Comparison of ENCODE assay signal across 8 mouse cellular contexts in genomic region chr15:89556401-89557178, GRCm38 (mm10). TPM values are rescaled to one million over a fixed set of nuclear protein-coding genes. Genes with fewer than 3 reads are reported as not detected.
DNase-seq lines count a peak whose midpoint lies in the region; ATAC-seq lines count a peak whose summit lies in the region.

No protein-coding gene starts in this region.

- intact Hi-C loops in heart, postnatal 10 days (cut with DNase I): no loop called here

- H3K9ac ChIP-seq in heart, embryonic 14.5 days (ENCODE audit: low read length): no peak overlapping the region; the same call in 1 of the 2 replicates
- H3K9ac ChIP-seq in forebrain, embryonic 14.5 days (ENCODE audit: low read length): no peak overlapping the region

- peaks cover 0 to 19% of the 10 kb centered on the region in 2 experiments; a peak in 3 of 4 replicates for H3K4me1 ChIP-seq in heart, embryonic 14.5 days (ENCODE audit: control insufficient read depth in 2 of 2, insufficient read depth in 2 of 2, low read length in 2 of 2)
- no peaks in the 10 kb centered on the region for H3K4me1 ChIP-seq in forebrain, embryonic 14.5 days (ENCODE audit: control insufficient read depth, insufficient read depth, low read length)
- H3K4me1 ChIP-seq in midbrain, embryonic 10.5 days: peaks cover 33% of the 10 kb centered on the region

- no peak for ATAC-seq in heart, embryonic 14.5 days (ENCODE audit: insufficient number of reproducible peaks, insufficient read depth, low FRiP score, low read depth)
- peak; percentile 76 for ATAC-seq in forebrain, embryonic 14.5 days
- ATAC-seq in activated CD4-positive, CD25-positive, alpha-beta regulatory T cell, adult 4 months: no peak

- H3K4me3 ChIP-seq in heart, embryonic 14.5 days (ENCODE audit: control insufficient read depth in 1 of 2, insufficient read depth in 1 of 2, low read depth in 1 of 2, low read length in 2 of 2): peak overlapping the region; percentile 8 to 22; a peak in 3 of 4 replicates
- 0 out of 2 replicates have a peak overlapping the region, but pooled peaks have one; percentile 1 for H3K4me3 ChIP-seq in forebrain, embryonic 14.5 days (ENCODE audit: low read depth, low read length)
- H3K4me3 ChIP-seq in midbrain, embryonic 10.5 days: peak overlapping the region; percentile 47

- H3K9me3 ChIP-seq in heart, embryonic 14.5 days (ENCODE audit: control insufficient read depth, low read length): no peaks in the 10 kb centered on the region
- no peaks in the 10 kb centered on the region for H3K9me3 ChIP-seq in forebrain, embryonic 14.5 days (replicated peaks; ENCODE audit: control insufficient read depth, low read length)
- H3K9me3 ChIP-seq in midbrain, embryonic 10.5 days (replicated peaks): no peaks in the 10 kb centered on the region

- DNase-seq in heart, postnatal 10 days: no peak
- peak; percentile 69 for DNase-seq in ZHBTc4 (ENCODE audit: low read depth, low spot score)
- DNase-seq in forebrain, embryonic 14.5 days (ENCODE audit: low spot score): peak; percentile 56
- peak; percentile 57 for DNase-seq in midbrain, embryonic 10.5 days (ENCODE audit: low spot score)
- DNase-seq in Muller cell, postnatal 12 days (ENCODE audit: inconsistent ontology term): no peak
- no peak for DNase-seq in adipocyte (ENCODE audit: low spot score)

- peak overlapping the region; percentile 57 for H3K4me2 ChIP-seq in heart, embryonic 14.5 days (ENCODE audit: low read length)
- peak overlapping the region; percentile 27 for H3K4me2 ChIP-seq in forebrain, embryonic 14.5 days (ENCODE audit: low read length)

- 19% methylated on average over 23 of the region's 23 CpGs for WGBS in heart, embryonic 14.5 days
- 19% methylated on average over 23 of the region's 23 CpGs for WGBS in forebrain, embryonic 14.5 days
- WGBS in midbrain, embryonic 10.5 days: 23% methylated on average over 23 of the region's 23 CpGs

- peaks cover 46% of the 10 kb centered on the region for H3K27me3 ChIP-seq in heart, embryonic 14.5 days (ENCODE audit: control insufficient read depth, insufficient read depth, low read length)
- peaks cover 29% of the 10 kb centered on the region for H3K27me3 ChIP-seq in forebrain, embryonic 14.5 days (replicated peaks; ENCODE audit: control insufficient read depth, insufficient read depth, low read length)
- peaks cover 50% of the 10 kb centered on the region for H3K27me3 ChIP-seq in midbrain, embryonic 10.5 days (ENCODE audit: low read depth, poor library complexity, severe bottlenecking)

- H3K36me3 ChIP-seq in heart, embryonic 14.5 days (ENCODE audit: control insufficient read depth, insufficient read depth, low read length): peaks cover 4% of the 10 kb centered on the region; the same call in 1 of the 2 replicates
- H3K36me3 ChIP-seq in forebrain, embryonic 14.5 days (ENCODE audit: control insufficient read depth, insufficient read depth, low read length): peaks cover 9% of the 10 kb centered on the region; the same call in 1 of the 2 replicates
- H3K36me3 ChIP-seq in midbrain, embryonic 10.5 days: 0 out of 2 replicates have a peak, but pooled peaks cover 7% of the 10 kb centered on the region

- H3K27ac ChIP-seq in heart, embryonic 14.5 days (replicated peaks in 1 of 2; ENCODE audit: control insufficient read depth in 1 of 2, insufficient read depth in 1 of 2, low read depth in 2 of 2, low read length in 2 of 2): no peak overlapping the region
- H3K27ac ChIP-seq in forebrain, embryonic 14.5 days (ENCODE audit: low read depth, low read length): no peak overlapping the region
- no peak overlapping the region for H3K27ac ChIP-seq in midbrain, embryonic 10.5 days (replicated peaks)

RNA-seq across cellular contexts. Expression of gene Acr, which starts 11.5 kb away (rescaled TPM):
- polyA plus RNA-seq in heart, embryonic 14.5 days (2014; fragmentation: Nextera tagmentation; extraction: Ambion mirVana): 0.39 and 0.49 TPM in 2 replicates
- 1 to 10 TPM in 1 of 2 experiments, under 1 TPM in 1; 0.55 to 1.5 TPM for total RNA-seq in heart, postnatal 10 days (2021)
- polyA plus RNA-seq in forebrain, embryonic 14.5 days (2014; fragmentation: Nextera tagmentation; extraction: Ambion mirVana): 0.63 and 1.2 TPM in 2 replicates
- polyA plus RNA-seq in midbrain, embryonic 10.5 days (2016; fragmentation: Nextera tagmentation; extraction: Ambion mirVana): 0.10 and 0.47 TPM in 2 replicates
- not detected for polyA plus RNA-seq in activated CD4-positive, CD25-positive, alpha-beta regulatory T cell, adult 4 months (2017; shearing (Covaris generic))

RNA-seq across cellular contexts. Expression of gene Rabl2, which starts 35.1 kb away (rescaled TPM):
- polyA plus RNA-seq in heart, embryonic 14.5 days (2014; fragmentation: Nextera tagmentation; extraction: Ambion mirVana): 17.2 and 20.3 TPM in 2 replicates
- 1 to 10 TPM; 8.0 to 9.1 TPM for total RNA-seq in heart, postnatal 10 days (2021)
- 61.9 and 67.0 TPM in 2 replicates for polyA plus RNA-seq in forebrain, embryonic 14.5 days (2014; fragmentation: Nextera tagmentation; extraction: Ambion mirVana)
- polyA plus RNA-seq in midbrain, embryonic 10.5 days (2016; fragmentation: Nextera tagmentation; extraction: Ambion mirVana): 80.1 and 80.7 TPM in 2 replicates
- 1 to 10 TPM in 1 of 2 experiments, under 1 TPM in 1; 0.88 to 2.6 TPM for polyA plus RNA-seq in activated CD4-positive, CD25-positive, alpha-beta regulatory T cell, adult 4 months (2017; shearing (Covaris generic))

RNA-seq across cellular contexts. Expression of gene Shank3, which starts 57.2 kb away (rescaled TPM):
- 2.2 and 2.4 TPM in 2 replicates for polyA plus RNA-seq in heart, embryonic 14.5 days (2014; fragmentation: Nextera tagmentation; extraction: Ambion mirVana)
- 10 to 100 TPM; 82.6 to 86.1 TPM for total RNA-seq in heart, postnatal 10 days (2021)
- polyA plus RNA-seq in forebrain, embryonic 14.5 days (2014; fragmentation: Nextera tagmentation; extraction: Ambion mirVana): 4.8 and 6.0 TPM in 2 replicates
- 2.1 and 2.6 TPM in 2 replicates for polyA plus RNA-seq in midbrain, embryonic 10.5 days (2016; fragmentation: Nextera tagmentation; extraction: Ambion mirVana)
- not detected for polyA plus RNA-seq in activated CD4-positive, CD25-positive, alpha-beta regulatory T cell, adult 4 months (2017; shearing (Covaris generic))

Comparison
In these comparisons a context has a peak if more than half of its experiments do, and no peak if none do; other contexts are left out.
1. DNase-seq: peak in ZHBTc4 (single experiment), forebrain, embryonic 14.5 days (single experiment) and midbrain, embryonic 10.5 days (single experiment); none in heart, postnatal 10 days (0 of 2), Muller cell, postnatal 12 days (single experiment) and adipocyte (single experiment).
2. Peak in every context shown above with its lines, with median percentiles within 50 percentile points of each other: H3K4me3 ChIP-seq.